Mouse (Mus musculus): ENCODE data around the gene Nadk. TPM values are rescaled to one million over a fixed set of nuclear protein-coding genes. Genes with fewer than 3 reads are reported as not detected.

Nadk gene
- polyA plus RNA-seq, 1 experiment from 2014 or later, result 110 TPM

DNA sequence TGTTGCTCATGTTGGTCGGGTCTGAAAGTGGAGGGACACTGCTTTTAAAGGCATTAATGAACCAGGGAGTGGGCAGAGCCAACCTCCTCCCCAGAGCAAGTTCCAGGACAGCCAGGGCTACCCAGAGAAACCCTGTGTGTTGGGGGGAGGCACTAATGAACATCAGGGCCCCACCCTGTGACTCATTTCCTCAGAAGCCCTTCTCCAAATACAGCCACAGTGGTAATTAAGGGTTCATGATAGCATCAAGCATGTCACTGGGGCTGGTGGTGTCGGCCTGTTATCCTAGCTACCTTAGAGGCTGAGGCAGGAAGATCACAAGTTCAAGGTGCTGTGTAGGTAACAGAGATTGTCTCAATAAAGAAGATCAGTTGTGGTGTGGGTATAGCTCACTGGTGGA lies 9.3 kb downstream of the Nadk start:
- H3K4me3 ChIP-seq (ENCODE audit: low read depth, low read length), result no peak overlapping the region
- 82% methylated on average over 2 of the region's 2 CpGs for WGBS
- no peaks in the 10 kb centered on the region for H3K9me3 ChIP-seq (replicated peaks; ENCODE audit: control insufficient read depth, low read length)
- H3K27me3 ChIP-seq (ENCODE audit: control insufficient read depth, insufficient read depth, low read length), result no peaks in the 10 kb centered on the region
- no peak overlapping the region for H3K27ac ChIP-seq (replicated peaks; ENCODE audit: low read depth, low read length)
- DNase-seq (ENCODE audit: low spot score) (no peak), ATAC-seq (replicated peaks; ENCODE audit: insufficient number of reproducible peaks, low FRiP score, low TSS enrichment, low read depth) (no peak)
- no peaks in the 10 kb centered on the region for H3K4me1 ChIP-seq (ENCODE audit: control insufficient read depth, insufficient read depth, low read length)
- H3K36me3 ChIP-seq (replicated peaks; ENCODE audit: control insufficient read depth, insufficient read depth, low read depth, low read length), result no peaks in the 10 kb centered on the region
- H3K4me2 ChIP-seq (ENCODE audit: low read depth, low read length), result no peak overlapping the region
- no peak overlapping the region for H3K9ac ChIP-seq (replicated peaks; ENCODE audit: low read length)

DNA sequence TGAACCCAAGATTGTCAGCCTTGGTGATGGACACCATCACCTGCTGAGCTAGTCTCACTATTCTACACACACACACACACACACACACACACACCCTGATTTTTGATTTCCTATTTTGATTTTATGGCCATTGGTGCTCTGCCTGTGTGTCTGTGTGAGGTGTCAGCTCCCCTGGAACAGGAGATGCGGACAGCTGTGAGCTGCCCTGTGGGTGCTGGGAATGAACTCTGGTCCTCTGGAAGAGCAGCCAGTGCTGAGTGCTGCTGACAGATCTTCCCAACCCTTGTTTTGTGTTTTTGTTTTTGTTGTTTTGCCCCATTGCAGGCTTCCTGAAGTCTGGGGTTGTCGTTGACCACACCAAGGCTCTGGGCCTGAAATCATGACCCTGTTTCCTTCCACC lies 11.0 kb downstream of the Nadk start:
- H3K9me3 ChIP-seq (replicated peaks; ENCODE audit: control insufficient read depth, low read length), result no peaks in the 10 kb centered on the region
- H3K4me1 ChIP-seq (ENCODE audit: control insufficient read depth, insufficient read depth, low read length), result no peaks in the 10 kb centered on the region
- H3K36me3 ChIP-seq (replicated peaks; ENCODE audit: control insufficient read depth, insufficient read depth, low read depth, low read length), result no peaks in the 10 kb centered on the region; the same call in 1 of the 2 replicates
- DNase-seq (ENCODE audit: low spot score) (no peak), ATAC-seq (replicated peaks; ENCODE audit: insufficient number of reproducible peaks, low FRiP score, low TSS enrichment, low read depth) (no peak)
- H3K4me2 ChIP-seq (ENCODE audit: low read depth, low read length), result no peak overlapping the region
- H3K27me3 ChIP-seq (ENCODE audit: control insufficient read depth, insufficient read depth, low read length), result no peaks in the 10 kb centered on the region
- H3K27ac ChIP-seq (replicated peaks; ENCODE audit: low read depth, low read length), result no peak overlapping the region
- H3K9ac ChIP-seq (replicated peaks; ENCODE audit: low read length), result no peak overlapping the region
- H3K4me3 ChIP-seq (ENCODE audit: low read depth, low read length), result no peak overlapping the region
- WGBS, result 94% methylated on average over 2 of the region's 2 CpGs

DNA sequence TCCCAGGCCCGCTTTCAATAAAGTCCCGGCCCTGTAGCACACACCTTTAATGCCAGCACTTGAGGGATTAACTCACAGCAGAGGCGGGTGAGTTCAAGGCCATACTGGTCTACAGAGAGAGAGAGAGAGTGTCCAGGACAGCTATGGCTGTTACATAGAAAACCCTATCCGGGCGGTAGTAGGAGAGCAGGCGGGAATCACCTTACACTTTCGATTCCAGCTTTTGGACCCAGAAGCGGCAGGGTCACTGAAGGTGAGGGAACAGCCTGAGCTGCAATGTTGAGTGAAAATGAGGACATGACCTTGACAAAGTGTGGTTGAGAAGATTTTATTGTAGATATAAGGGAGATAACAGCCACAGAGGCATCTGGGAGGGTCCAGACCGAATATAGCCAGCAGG lies 11.7 kb downstream of the Nadk start:
- ATAC-seq (replicated peaks; ENCODE audit: insufficient number of reproducible peaks, low FRiP score, low TSS enrichment, low read depth) (no peak), DNase-seq (ENCODE audit: low spot score) (no peak)
- Histone ChIP-seq H3K4me3 (ENCODE audit: low read depth, low read length) (no peak overlapping the region), H3K9me3 (replicated peaks; ENCODE audit: control insufficient read depth, low read length) (no peaks in the 10 kb centered on the region), H3K4me1 (ENCODE audit: control insufficient read depth, insufficient read depth, low read length) (no peaks in the 10 kb centered on the region), H3K27ac (replicated peaks; ENCODE audit: low read depth, low read length) (no peak overlapping the region), H3K9ac (replicated peaks; ENCODE audit: low read length) (no peak overlapping the region), H3K4me2 (ENCODE audit: low read depth, low read length) (no peak overlapping the region), H3K27me3 (ENCODE audit: control insufficient read depth, insufficient read depth, low read length) (no peaks in the 10 kb centered on the region), H3K36me3 (replicated peaks; ENCODE audit: control insufficient read depth, insufficient read depth, low read depth, low read length) (no peaks in the 10 kb centered on the region; the same call in 1 of the 2 replicates)
- WGBS, result 92% methylated on average over 9 of the region's 9 CpGs

DNA sequence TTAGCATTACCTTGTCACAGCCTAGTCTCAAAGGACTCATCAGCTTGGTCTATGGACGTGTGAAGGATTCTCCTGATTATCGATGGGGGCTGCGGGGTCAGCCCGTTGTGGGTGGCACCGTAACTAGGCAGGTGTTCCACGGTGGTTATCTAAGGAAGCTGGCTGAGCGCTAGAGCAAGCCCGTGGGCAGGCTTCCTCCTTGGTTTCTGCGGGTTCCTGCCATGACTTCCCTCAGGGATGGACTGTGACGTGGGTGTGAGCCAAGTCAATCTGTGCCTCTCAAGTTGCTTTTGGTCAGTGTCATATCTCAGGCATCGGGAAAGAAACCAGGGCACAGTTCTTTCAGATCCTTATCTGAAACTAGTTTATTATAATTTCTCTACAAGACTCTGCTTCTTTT lies 12.8 kb downstream of the Nadk start:
- Histone ChIP-seq H3K9ac (replicated peaks; ENCODE audit: low read length) (no peak overlapping the region), H3K9me3 (replicated peaks; ENCODE audit: control insufficient read depth, low read length) (no peaks in the 10 kb centered on the region), H3K27ac (replicated peaks; ENCODE audit: low read depth, low read length) (no peak overlapping the region), H3K4me3 (ENCODE audit: low read depth, low read length) (no peak overlapping the region), H3K36me3 (replicated peaks; ENCODE audit: control insufficient read depth, insufficient read depth, low read depth, low read length) (no peaks in the 10 kb centered on the region; the same call in 1 of the 2 replicates), H3K4me2 (ENCODE audit: low read depth, low read length) (no peak overlapping the region), H3K27me3 (ENCODE audit: control insufficient read depth, insufficient read depth, low read length) (no peaks in the 10 kb centered on the region), H3K4me1 (ENCODE audit: control insufficient read depth, insufficient read depth, low read length) (no peaks in the 10 kb centered on the region)
- 90% methylated on average over 11 of the region's 11 CpGs for WGBS
- ATAC-seq (replicated peaks; ENCODE audit: insufficient number of reproducible peaks, low FRiP score, low TSS enrichment, low read depth) (no peak), DNase-seq (ENCODE audit: low spot score) (no peak)

DNA sequence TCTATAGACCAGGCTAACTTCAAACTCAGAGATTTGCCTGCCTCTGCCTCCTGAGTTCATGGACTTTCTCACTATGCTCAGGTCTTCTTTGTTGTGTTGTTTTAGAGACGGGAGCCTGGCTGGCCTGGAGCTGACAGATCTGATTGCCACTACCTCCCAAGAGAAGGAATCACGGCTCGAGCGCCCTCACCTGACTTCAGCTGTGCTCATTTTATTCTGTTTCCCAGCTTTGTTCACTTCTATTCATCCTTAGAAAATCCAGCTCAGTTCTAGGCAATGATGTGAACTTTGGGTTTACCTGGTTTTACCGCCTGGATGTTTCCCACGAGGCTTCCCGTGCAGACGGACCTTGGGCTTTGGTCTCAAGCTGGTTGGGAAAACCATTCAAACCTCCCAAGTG lies 13.3 kb downstream of the Nadk start:
- DNase-seq (ENCODE audit: low spot score) (no peak), ATAC-seq (replicated peaks; ENCODE audit: insufficient number of reproducible peaks, low FRiP score, low TSS enrichment, low read depth) (no peak)
- 87% methylated on average over 8 of the region's 8 CpGs for WGBS
- Histone ChIP-seq H3K27me3 (ENCODE audit: control insufficient read depth, insufficient read depth, low read length) (no peaks in the 10 kb centered on the region), H3K9me3 (replicated peaks; ENCODE audit: control insufficient read depth, low read length) (no peaks in the 10 kb centered on the region), H3K27ac (replicated peaks; ENCODE audit: low read depth, low read length) (no peak overlapping the region), H3K4me1 (ENCODE audit: control insufficient read depth, insufficient read depth, low read length) (no peaks in the 10 kb centered on the region), H3K4me2 (ENCODE audit: low read depth, low read length) (no peak overlapping the region), H3K36me3 (replicated peaks; ENCODE audit: control insufficient read depth, insufficient read depth, low read depth, low read length) (no peaks in the 10 kb centered on the region; the same call in 1 of the 2 replicates), H3K4me3 (ENCODE audit: low read depth, low read length) (no peak overlapping the region), H3K9ac (replicated peaks; ENCODE audit: low read length) (no peak overlapping the region)

DNA sequence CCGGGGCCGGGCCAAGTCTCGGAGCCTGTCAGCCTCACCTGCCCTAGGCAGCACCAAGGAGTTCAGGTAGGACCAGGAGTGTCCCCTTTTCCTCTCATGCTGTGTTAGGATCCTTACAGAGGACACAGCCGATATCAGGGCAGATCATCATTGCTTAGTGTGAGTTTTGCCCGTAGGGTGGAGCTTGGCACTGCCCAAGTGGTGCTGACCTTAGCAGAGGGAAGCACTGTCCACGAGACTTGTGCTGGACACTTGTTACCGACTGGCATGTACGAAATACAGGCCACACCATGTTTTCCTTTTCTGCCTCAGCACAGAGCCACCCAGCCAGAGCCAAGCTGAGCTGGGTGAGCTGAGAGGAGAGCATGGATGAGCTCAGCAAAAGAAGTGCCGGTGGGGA lies 15.0 kb downstream of the Nadk start:
- WGBS, result 94% methylated on average over 9 of the region's 9 CpGs
- H3K4me1 ChIP-seq (ENCODE audit: control insufficient read depth, insufficient read depth, low read length), result no peaks in the 10 kb centered on the region
- H3K9me3 ChIP-seq (replicated peaks; ENCODE audit: control insufficient read depth, low read length), result no peaks in the 10 kb centered on the region
- no peaks in the 10 kb centered on the region; the same call in 1 of the 2 replicates for H3K36me3 ChIP-seq (replicated peaks; ENCODE audit: control insufficient read depth, insufficient read depth, low read depth, low read length)
- H3K4me2 ChIP-seq (ENCODE audit: low read depth, low read length), result no peak overlapping the region
- ATAC-seq (replicated peaks; ENCODE audit: insufficient number of reproducible peaks, low FRiP score, low TSS enrichment, low read depth), result no peak
- no peak overlapping the region for H3K4me3 ChIP-seq (ENCODE audit: low read depth, low read length)
- no peak for DNase-seq (ENCODE audit: low spot score)
- H3K27me3 ChIP-seq (ENCODE audit: control insufficient read depth, insufficient read depth, low read length), result no peaks in the 10 kb centered on the region
- no peak overlapping the region for H3K27ac ChIP-seq (replicated peaks; ENCODE audit: low read depth, low read length)
- H3K9ac ChIP-seq (replicated peaks; ENCODE audit: low read length), result no peak overlapping the region

- no peaks in the 10 kb centered on the region; the same call in 1 of the 2 replicates for H3K36me3 ChIP-seq (replicated peaks; ENCODE audit: control insufficient read depth, insufficient read depth, low read depth, low read length)
- H3K4me1 ChIP-seq (ENCODE audit: control insufficient read depth, insufficient read depth, low read length), result no peaks in the 10 kb centered on the region
- H3K9me3 ChIP-seq (replicated peaks; ENCODE audit: control insufficient read depth, low read length), result no peaks in the 10 kb centered on the region
- H3K27me3 ChIP-seq (ENCODE audit: control insufficient read depth, insufficient read depth, low read length), result no peaks in the 10 kb centered on the region
- ATAC-seq (replicated peaks; ENCODE audit: insufficient number of reproducible peaks, low FRiP score, low TSS enrichment, low read depth) (no peak), DNase-seq (ENCODE audit: low spot score) (no peak)
- H3K27ac ChIP-seq (replicated peaks; ENCODE audit: low read depth, low read length), result no peak overlapping the region
- no peak overlapping the region for H3K4me2 ChIP-seq (ENCODE audit: low read depth, low read length)
- WGBS, result 93% methylated on average over 5 of the region's 5 CpGs
- no peak overlapping the region for H3K4me3 ChIP-seq (ENCODE audit: low read depth, low read length)
- no peak overlapping the region for H3K9ac ChIP-seq (replicated peaks; ENCODE audit: low read length)
These were observed 15.6 kb downstream of the Nadk start for GRCm38 (mm10) chr4:155577741-155578140.

- H3K9me3 ChIP-seq (replicated peaks; ENCODE audit: control insufficient read depth, low read length), result no peaks in the 10 kb centered on the region
- ATAC-seq (replicated peaks; ENCODE audit: insufficient number of reproducible peaks, low FRiP score, low TSS enrichment, low read depth) (no peak), DNase-seq (ENCODE audit: low spot score) (no peak)
- H3K4me1 ChIP-seq (ENCODE audit: control insufficient read depth, insufficient read depth, low read length), result no peaks in the 10 kb centered on the region
- H3K27ac ChIP-seq (replicated peaks; ENCODE audit: low read depth, low read length), result no peak overlapping the region
- WGBS, result 88% methylated on average over 7 of the region's 7 CpGs
- H3K27me3 ChIP-seq (ENCODE audit: control insufficient read depth, insufficient read depth, low read length), result no peaks in the 10 kb centered on the region
- no peak overlapping the region for H3K9ac ChIP-seq (replicated peaks; ENCODE audit: low read length)
- H3K36me3 ChIP-seq (replicated peaks; ENCODE audit: control insufficient read depth, insufficient read depth, low read depth, low read length), result no peaks in the 10 kb centered on the region; the same call in 1 of the 2 replicates
- no peak overlapping the region for H3K4me2 ChIP-seq (ENCODE audit: low read depth, low read length)
- no peak overlapping the region for H3K4me3 ChIP-seq (ENCODE audit: low read depth, low read length)
These were observed 16.4 kb downstream of the Nadk start for GRCm38 (mm10) chr4:155578336-155579125.
